Mouse (Mus musculus) limb, embryonic 14.5 days (tissue): ENCODE measurements around the gene Wars2. TPM values are rescaled to one million over a fixed set of nuclear protein-coding genes. Genes with fewer than 3 reads are reported as not detected.
A peak's percentile ranks its signal among the peaks of the same experiment; 100 is the strongest.

ENCODE experiments used
- ATAC-seq: fragments of 200-750 bp; cut with Nextera tagmentation; 2 replicates; pipeline ENCODE4 v1.8.0; 2017; ENCODE audit warnings: low read depth, moderate number of reproducible peaks, moderate TSS enrichment; ENCODE audit not compliant: low FRiP score
- DNase-seq: peaks from one replicate; pipeline ENCODE4 v3.0.0-alpha.2; 2015; ENCODE audit warnings: low spot score
- H3K27ac ChIP-seq: fragments of 300-500 bp; sonication (generic); replicated peaks from 2 replicates; pipeline ENCODE4 v1.5.1; 2014; ENCODE audit warnings: low read depth, mild to moderate bottlenecking, low read length, moderate library complexity, mixed read lengths
- H3K27me3 ChIP-seq: fragments of 300-500 bp; sonication (generic); 2 replicates; pipeline ENCODE4 v1.6.1; 2014; ENCODE audit warnings: low read length, mixed read lengths; ENCODE audit not compliant: control insufficient read depth, insufficient read depth
- H3K36me3 ChIP-seq: fragments of 300-500 bp; sonication (generic); 2 replicates; pipeline ENCODE4 v1.6.1; 2014; ENCODE audit warnings: mild to moderate bottlenecking, low read length, moderate library complexity, mixed read lengths; ENCODE audit not compliant: control insufficient read depth, insufficient read depth
- H3K4me1 ChIP-seq: fragments of 300-500 bp; sonication (generic); 2 replicates; pipeline ENCODE4 v1.6.1; 2014; ENCODE audit warnings: antibody characterized with exemption, low read length, mixed read lengths; ENCODE audit not compliant: control insufficient read depth, insufficient read depth
- H3K4me2 ChIP-seq: fragments of 300-500 bp; sonication (generic); replicated peaks from 2 replicates; pipeline ENCODE4 v1.6.1; 2014; ENCODE audit warnings: low read depth, mild to moderate bottlenecking, low read length, moderate library complexity; ENCODE audit not compliant: severe bottlenecking
- H3K4me3 ChIP-seq: fragments of 300-500 bp; sonication (generic); replicated peaks from 2 replicates; pipeline ENCODE4 v1.5.1; 2014; ENCODE audit warnings: low read length
- H3K9ac ChIP-seq: fragments of 300-500 bp; sonication (generic); 2 replicates; pipeline ENCODE4 v1.6.1; 2014; ENCODE audit warnings: mild to moderate bottlenecking, low read depth, low read length, moderate library complexity; ENCODE audit not compliant: severe bottlenecking
- H3K9me3 ChIP-seq: fragments of 300-500 bp; sonication (generic); 2 replicates; pipeline ENCODE4 v1.6.1; 2016; ENCODE audit warnings: low read length; ENCODE audit not compliant: control insufficient read depth
- POLR2A ChIP-seq: fragments of 200-500 bp; IDR thresholded peaks from 2 replicates; pipeline ENCODE4 v1.8.0; 2012; ENCODE audit warnings: inconsistent platforms, mild to moderate bottlenecking, moderate library complexity, borderline replicate concordance; ENCODE audit not compliant: insufficient read depth, insufficient read length; ENCODE audit errors: extremely low read depth
- WGBS: fragments of 180-500 bp; shearing (Covaris S2); extraction: QIAGEN DNeasy Blood & Tissue Kit; methylation state at CpG from one replicate; pipeline ENCODE4 v1.1.7; 2014; 5-methylcytosine and 5-hydroxymethylcytosine counted together
- polyA plus RNA-seq, 2 experiments: library from polyadenylated mRNA; depleted of rRNA in 1 of 2; stranded (reverse) in 1 of 2; unstranded in 1 of 2; fragments of >200 nt; fragmentation: Nextera tagmentation in 1 of 2; extraction: Ambion mirVana in 1 of 2; gene quantifications; 2 replicates each; pipeline versions ENCODE4 v1.2.1 to v1.2.3; 2012 to 2014

Gene Wars2
- polyA plus RNA-seq, 2 experiments, result 8.7 to 10.9 TPM

- Histone ChIP-seq H3K4me2 (no peak overlapping the region; the same call in 1 of the 2 replicates), H3K27ac (no peak overlapping the region), H3K27me3 (peaks cover 56% of the 10 kb centered on the region), H3K4me3 (no peak overlapping the region), H3K4me1 (peaks cover 48% of the 10 kb centered on the region), H3K9ac (no peak overlapping the region), H3K36me3 (no peaks in the 10 kb centered on the region), H3K9me3 (no peaks in the 10 kb centered on the region)
- peak; percentile 2 for DNase-seq
- ATAC-seq, result no peak
- WGBS, result 9% methylated on average over 1 of the region's 1 CpGs
- no peak for TF ChIP-seq POLR2A
These were observed 97.8 kb downstream of the Wars2 start for GRCm38 (mm10) chr3:99238691-99239090.

DNA sequence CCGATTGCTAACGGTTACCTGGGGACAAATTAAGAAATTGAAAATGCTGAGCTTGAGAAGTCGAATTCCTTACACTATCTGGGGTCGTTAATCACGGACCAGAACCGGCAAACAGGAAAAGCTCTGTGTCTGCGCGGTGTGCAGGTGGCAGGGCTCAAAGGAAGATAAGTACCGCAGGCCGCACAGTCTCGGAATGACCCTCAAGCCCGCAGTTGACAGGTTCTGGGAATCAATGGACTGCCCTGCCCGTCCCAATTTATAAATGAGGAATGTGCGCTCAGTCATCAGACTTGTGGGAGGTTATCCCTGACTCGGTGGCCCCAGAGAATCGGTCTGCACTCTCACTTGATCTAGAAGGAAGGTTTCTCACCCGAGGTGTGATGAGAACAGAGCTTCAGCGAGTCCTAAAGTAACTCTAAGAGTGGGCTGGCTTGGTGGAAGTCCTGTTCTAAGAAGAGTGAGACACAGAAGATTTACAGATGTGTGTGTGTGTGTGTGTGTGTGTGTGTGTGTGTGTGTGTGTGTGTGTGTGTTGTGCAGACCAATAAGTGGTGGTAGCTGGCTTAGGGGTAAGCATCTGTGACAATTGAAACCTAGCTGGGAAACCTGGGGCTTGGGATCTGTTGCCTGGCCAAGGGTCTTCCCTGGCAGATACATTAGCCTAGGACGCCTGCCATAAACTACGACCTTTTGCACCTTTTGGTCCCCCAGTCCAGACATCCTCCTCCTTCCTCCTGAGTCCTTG is 98.6 kb downstream of the Wars2 start:
- Histone ChIP-seq H3K9ac (peak overlapping the region; percentile 75; the same call in 1 of the 2 replicates), H3K27ac (peak overlapping the region; percentile 30; the same call in 1 of the 2 replicates), H3K4me1 (peaks cover 45% of the 10 kb centered on the region), H3K36me3 (no peaks in the 10 kb centered on the region), H3K27me3 (peaks cover 60% of the 10 kb centered on the region), H3K9me3 (no peaks in the 10 kb centered on the region), H3K4me3 (peak overlapping the region; percentile 48), H3K4me2 (peak overlapping the region; percentile 69)
- ATAC-seq (peak; percentile 28; the same call in 1 of the 2 replicates), DNase-seq (peak; percentile 4)
- no peak for TF ChIP-seq POLR2A
- 13% methylated on average over 20 of the region's 20 CpGs for WGBS

DNA sequence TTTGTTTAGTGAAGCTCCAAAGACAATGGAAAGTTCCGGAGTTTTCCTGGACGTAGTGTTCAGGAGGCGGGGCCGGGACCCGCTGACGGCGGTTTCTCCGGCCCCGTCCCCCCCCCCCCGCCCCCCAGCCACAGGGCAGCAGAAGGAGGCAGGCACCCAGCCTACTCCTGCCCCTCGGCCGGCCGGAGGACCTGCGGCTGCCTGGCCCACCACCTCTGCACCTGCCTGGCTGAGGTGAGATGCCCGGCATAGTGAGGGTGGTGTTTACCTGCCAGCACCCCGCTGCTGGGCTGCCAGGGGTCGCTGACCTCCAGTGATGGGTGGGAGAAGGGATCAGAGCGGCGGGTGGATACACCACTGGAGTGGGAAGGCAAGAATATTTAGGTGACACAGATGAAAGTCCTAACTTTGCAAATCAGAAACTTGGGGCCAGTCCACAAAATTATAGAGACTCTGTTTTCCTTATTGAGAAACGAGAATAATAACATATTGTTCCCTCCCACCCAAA is 99.4 kb downstream of the Wars2 start, which contains the start of gene Tbx15:
Gene Tbx15 (plus strand): TSS at position 169 of the 508 bp plus-strand sequence.
- DNase-seq (peak; percentile 31), ATAC-seq (no peak)
- H3K36me3 ChIP-seq, result no peaks in the 10 kb centered on the region
- peak within 1 kb of the TSS; percentile 75 for H3K9ac ChIP-seq
- peak within 1 kb of the TSS; percentile 48 for H3K4me3 ChIP-seq
- peaks cover 42% of the 10 kb centered on the region for H3K4me1 ChIP-seq
- peak within 1 kb of the TSS; percentile 75 for H3K27ac ChIP-seq
- WGBS, result 2% methylated on average over 14 of the region's 20 CpGs
- H3K9me3 ChIP-seq, result no peaks in the 10 kb centered on the region
- peak within 1 kb of the TSS; percentile 69 for H3K4me2 ChIP-seq
- peaks cover 59% of the 10 kb centered on the region for H3K27me3 ChIP-seq
- no peak for TF ChIP-seq POLR2A

- H3K4me2 ChIP-seq, result peak overlapping the region; percentile 69
- H3K27me3 ChIP-seq, result peaks cover 57% of the 10 kb centered on the region
- H3K36me3 ChIP-seq, result no peaks in the 10 kb centered on the region
- H3K4me1 ChIP-seq, result peaks cover 35% of the 10 kb centered on the region
- 2% methylated on average over 50 of the region's 50 CpGs for WGBS
- H3K9ac ChIP-seq, result peak overlapping the region; percentile 75
- peak overlapping the region; percentile 75 for H3K27ac ChIP-seq
- H3K9me3 ChIP-seq, result no peaks in the 10 kb centered on the region
- peak; percentile 38 for DNase-seq
- peak overlapping the region; percentile 48 for H3K4me3 ChIP-seq
- ATAC-seq, result peak; percentile 54; the same call in 1 of the 2 replicates
- TF ChIP-seq POLR2A, result no peak
These were observed 100.2 kb downstream of the Wars2 start for GRCm38 (mm10) chr3:99240811-99241738.

DNA sequence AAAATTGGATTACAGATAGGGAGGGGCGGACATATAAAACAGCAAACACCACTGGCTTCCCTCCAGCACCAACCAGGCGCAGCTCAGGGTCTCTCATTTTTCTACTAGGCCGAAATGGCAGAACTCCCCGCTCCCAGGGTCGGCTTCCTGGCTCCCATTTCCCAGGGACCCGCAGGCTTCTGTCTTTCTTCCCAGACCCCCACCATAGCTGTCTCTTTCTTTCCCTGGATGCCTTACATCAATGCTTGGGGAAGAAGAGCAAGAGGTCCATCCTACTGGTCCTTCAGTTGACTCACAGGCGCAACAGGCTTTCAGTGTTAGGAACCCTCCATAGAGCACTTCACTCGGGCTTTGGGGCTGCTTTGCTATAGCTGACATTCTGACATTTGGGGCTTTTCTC is 101.6 kb downstream of the Wars2 start:
- H3K4me2 ChIP-seq, result peak overlapping the region; percentile 69
- DNase-seq (no peak), ATAC-seq (no peak)
- peaks cover 59% of the 10 kb centered on the region for H3K27me3 ChIP-seq
- peak overlapping the region; percentile 75 for H3K9ac ChIP-seq
- peak overlapping the region; percentile 68 for H3K27ac ChIP-seq
- WGBS, result 31% methylated on average over 8 of the region's 8 CpGs
- no peak for TF ChIP-seq POLR2A
- H3K4me1 ChIP-seq, result peaks cover 30% of the 10 kb centered on the region
- H3K36me3 ChIP-seq, result no peaks in the 10 kb centered on the region
- no peaks in the 10 kb centered on the region for H3K9me3 ChIP-seq
- peak overlapping the region; percentile 48 for H3K4me3 ChIP-seq
